Mouse (Mus musculus): ENCODE results near the gene Slc6a17.

- peak; percentile 99 for TF ChIP-seq CTCF (IDR thresholded peaks at IDR 0.05)
- TF ChIP-seq EP300 (IDR thresholded peaks at IDR 0.05; ENCODE audit: insufficient read depth, low read depth, low read length) = 0 out of 2 replicates have a peak, but pooled peaks have one; percentile 34
- no peak for TF ChIP-seq POLR2A (IDR thresholded peaks at IDR 0.05; ENCODE audit: insufficient read depth, low read depth, low read length)
Measured at GRCm38 (mm10) chr3:107462160-107462559, 55.7 kb downstream of the Slc6a17 start.

Measured in heart, adult 2 months (tissue).